Mouse (Mus musculus) liver, adult 2 months (tissue): ENCODE results near the gene Zbtb20.

Source experiments
- CTCF ChIP-seq: fragments of 200-500 bp; IDR thresholded peaks from 2 replicates; pipeline ENCODE4 v1.5.1; 2011; ENCODE audit warnings: low read depth, low read length, control low read depth
- POLR2A ChIP-seq: fragments of 200-500 bp; IDR thresholded peaks from 2 replicates; pipeline ENCODE4 v1.6.1; 2011; ENCODE audit warnings: low read length, control low read depth; ENCODE audit not compliant: insufficient read depth; ENCODE audit errors: extremely low read depth

GRCm38 (mm10) chr16:43549425-43550089 is 673.9 kb downstream of the Zbtb20 start:
- TF ChIP-seq CTCF (no peak), POLR2A (no peak)
